Mouse (Mus musculus) embryonic fibroblast, embryonic 13.5 days (primary cell): ENCODE results near the gene Shank2.

Experiments used
- CTCF ChIP-seq: IDR thresholded peaks from 2 replicates; pipeline ENCODE4 v1.5.1; 2011; ENCODE audit warnings: mild to moderate bottlenecking, control low read depth, low read length, moderate library complexity, borderline replicate concordance; ENCODE audit not compliant: insufficient read depth
- POLR2A ChIP-seq: IDR thresholded peaks from 2 replicates; pipeline ENCODE4 v1.6.1; 2011; ENCODE audit warnings: low read depth, mild to moderate bottlenecking, control low read depth, low read length, moderate library complexity

DNA sequence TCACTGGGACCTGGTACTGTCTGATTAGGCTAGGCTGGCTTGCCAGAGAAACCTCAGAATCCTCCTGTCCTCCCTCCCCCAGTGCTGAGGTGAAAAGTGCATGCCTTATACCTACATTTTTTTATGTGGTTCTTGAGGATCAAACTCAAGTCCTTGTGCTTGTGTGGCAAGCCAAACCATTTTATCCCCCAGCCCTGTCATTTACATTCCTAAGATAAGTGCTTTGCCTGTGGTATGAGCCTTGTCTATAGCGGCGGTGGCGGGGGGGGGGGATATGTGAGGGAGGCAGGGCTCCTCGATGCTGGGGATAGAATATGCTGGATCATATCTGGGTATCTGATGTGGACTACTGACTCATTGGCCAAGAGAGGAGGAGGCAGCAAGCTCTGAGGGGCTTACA, 151.4 kb downstream of the Shank2 start:
- no peak for TF ChIP-seq POLR2A
- no peak for TF ChIP-seq CTCF
